Mouse (Mus musculus): ENCODE results near the gene Astn2.

The Astn2 gene

GRCm38 (mm10) chr4:65565493-65565892 lies 838.9 kb downstream of the Astn2 start:
- DNase-seq (ENCODE audit: low spot score in 2 of 2): no peak

GRCm38 (mm10) chr4:65548561-65548960 lies 855.9 kb downstream of the Astn2 start:
- DNase-seq (ENCODE audit: low spot score in 2 of 2): peak in 1 of 2 experiments; percentile 37

GRCm38 (mm10) chr4:65545582-65545981 lies 858.8 kb downstream of the Astn2 start:
- no peak for DNase-seq (ENCODE audit: low spot score in 2 of 2)

- DNase-seq (ENCODE audit: low spot score in 2 of 2): no peak
Observed at GRCm38 (mm10) chr4:65532071-65532736, 872.2 kb downstream of the Astn2 start.

- no peak for DNase-seq (ENCODE audit: low spot score in 2 of 2)
Observed at GRCm38 (mm10) chr4:65531621-65532020, 872.8 kb downstream of the Astn2 start.

GRCm38 (mm10) chr4:65530901-65531300 lies 873.5 kb downstream of the Astn2 start:
- no peak for DNase-seq (ENCODE audit: low spot score in 2 of 2)

GRCm38 (mm10) chr4:65508101-65508500 lies 896.3 kb downstream of the Astn2 start:
- no peak for DNase-seq (ENCODE audit: low spot score in 2 of 2)

- no peak for DNase-seq (ENCODE audit: low spot score in 2 of 2)
Observed at GRCm38 (mm10) chr4:65506870-65507269, 897.5 kb downstream of the Astn2 start.

- DNase-seq (ENCODE audit: low spot score in 2 of 2): peak; percentile 58 to 83
Observed at GRCm38 (mm10) chr4:65496463-65496834, 908.0 kb downstream of the Astn2 start.

- DNase-seq (ENCODE audit: low spot score in 2 of 2): no peak
Observed at GRCm38 (mm10) chr4:65495705-65496462, 908.5 kb downstream of the Astn2 start.

- no peak for DNase-seq (ENCODE audit: low spot score in 2 of 2)
Observed at GRCm38 (mm10) chr4:65491541-65491940, 912.9 kb downstream of the Astn2 start.

GRCm38 (mm10) chr4:65489711-65490110 lies 914.7 kb downstream of the Astn2 start:
- DNase-seq (ENCODE audit: low spot score in 2 of 2): no peak

GRCm38 (mm10) chr4:65481632-65482031 lies 922.8 kb downstream of the Astn2 start:
- peak in 1 of 2 experiments; percentile 20 for DNase-seq (ENCODE audit: low spot score in 2 of 2)

- peak; percentile 62 to 79 for DNase-seq (ENCODE audit: low spot score in 2 of 2)
Observed at GRCm38 (mm10) chr4:65477106-65477505, 927.3 kb downstream of the Astn2 start.

- peak; percentile 6 to 11 for DNase-seq (ENCODE audit: low spot score in 2 of 2)
Observed at GRCm38 (mm10) chr4:65475925-65476560, 928.4 kb downstream of the Astn2 start.

GRCm38 (mm10) chr4:65473141-65473540 lies 931.3 kb downstream of the Astn2 start:
- DNase-seq (ENCODE audit: low spot score in 2 of 2): no peak

GRCm38 (mm10) chr4:65449171-65449570 lies 955.2 kb downstream of the Astn2 start:
- no peak for DNase-seq (ENCODE audit: low spot score in 2 of 2)

GRCm38 (mm10) chr4:65441746-65442145 lies 962.7 kb downstream of the Astn2 start:
- DNase-seq (ENCODE audit: low spot score in 2 of 2): no peak

- no peak for DNase-seq (ENCODE audit: low spot score in 2 of 2)
Observed at GRCm38 (mm10) chr4:65430804-65431203, 973.6 kb downstream of the Astn2 start.

GRCm38 (mm10) chr4:65427480-65427879 lies 976.9 kb downstream of the Astn2 start:
- DNase-seq (ENCODE audit: low spot score in 2 of 2): no peak

- DNase-seq (ENCODE audit: low spot score in 2 of 2): no peak
Observed at GRCm38 (mm10) chr4:65426437-65426836, 978.0 kb downstream of the Astn2 start.

- DNase-seq (ENCODE audit: low spot score in 2 of 2): no peak
Observed at GRCm38 (mm10) chr4:65423068-65423625, 981.3 kb downstream of the Astn2 start.

All from urinary bladder, adult 18-20 months (tissue).